Mouse (Mus musculus) CH12.LX (cell line): Measurements from ENCODE around the gene Zc3h12c. TPM values are rescaled to one million over a fixed set of nuclear protein-coding genes. Genes with fewer than 3 reads are reported as not detected.

Experiments
- DNase-seq: peaks from one replicate; pipeline ENCODE4 v3.0.0-alpha.2; 2013; ENCODE audit errors: extremely low read depth
- H3K27ac ChIP-seq: 2 replicates; pipeline ENCODE4 v1.5.1; 2012; ENCODE audit warnings: low read depth, mild to moderate bottlenecking, control low read depth, moderate library complexity; ENCODE audit not compliant: insufficient read depth
- H3K27me3 ChIP-seq: replicated peaks from 2 replicates; pipeline ENCODE3; 2012; ENCODE audit warnings: inconsistent platforms
- H3K36me3 ChIP-seq, 2 experiments: replicated peaks in 1 of 2; 2 replicates each; pipeline versions ENCODE3 to v1.6.1; 2012; ENCODE audit warnings: inconsistent platforms in 1 of 2, low read length in 1 of 2, mild to moderate bottlenecking in 1 of 2, mixed read lengths in 1 of 2, moderate library complexity in 1 of 2; ENCODE audit not compliant: control insufficient read depth in 1 of 2, insufficient read depth in 1 of 2
- H3K4me1 ChIP-seq, 2 experiments: 2 replicates each; pipeline ENCODE4 v1.6.1; 2012; ENCODE audit warnings: inconsistent platforms in 1 of 2, moderate library complexity in 1 of 2; ENCODE audit not compliant: insufficient read depth in 2 of 2, control insufficient read depth in 1 of 2
- H3K4me2 ChIP-seq: 2 replicates; pipeline ENCODE4 v1.6.1; 2012; ENCODE audit warnings: low read depth, mild to moderate bottlenecking, control low read depth; ENCODE audit not compliant: poor library complexity, insufficient read depth, severe bottlenecking
- H3K4me3 ChIP-seq, 3 experiments: fragments of 150-350 bp in 1 of 3; sonication (generic) in 1 of 3; replicated peaks in 1 of 3; 2 replicates each; pipeline versions ENCODE3 to v1.5.1; 2011 to 2012; ENCODE audit warnings: low read depth in 2 of 3, low read length in 2 of 3, mild to moderate bottlenecking in 2 of 3, moderate library complexity in 2 of 3, control low read depth in 1 of 3, improper control_type of control experiment in 1 of 3, inconsistent platforms in 1 of 3, mixed read lengths in 1 of 3; ENCODE audit not compliant: poor library complexity in 1 of 3
- H3K79me2 ChIP-seq: replicated peaks from 2 replicates; pipeline ENCODE4 v1.6.1; 2012; ENCODE audit warnings: mild to moderate bottlenecking, moderate library complexity; ENCODE audit not compliant: control insufficient read depth, poor library complexity, insufficient read depth, severe bottlenecking; ENCODE audit errors: extremely low read depth
- H3K9ac ChIP-seq: 2 replicates; pipeline ENCODE4 v1.6.1; 2012; ENCODE audit warnings: low read depth, mild to moderate bottlenecking, control low read depth, moderate library complexity; ENCODE audit not compliant: insufficient read depth
- H3K9me3 ChIP-seq: replicated peaks from 2 replicates; pipeline ENCODE3; 2012; ENCODE audit warnings: low read length, inconsistent platforms, mixed read lengths
- CHD2 ChIP-seq: IDR thresholded peaks from 2 replicates; pipeline ENCODE4 v1.6.1; 2011; ENCODE audit warnings: low read length, improper control_type of control experiment
- E2F4 ChIP-seq: IDR thresholded peaks from 2 replicates; pipeline ENCODE4 v1.6.1; 2011; ENCODE audit warnings: low read depth, low read length, improper control_type of control experiment; ENCODE audit not compliant: insufficient replicate concordance
- ETS1 ChIP-seq: conservative IDR thresholded peaks from 2 replicates; pipeline ENCODE4 v1.6.1; 2012; ENCODE audit warnings: low read depth, mild to moderate bottlenecking, inconsistent platforms, low read length, improper control_type of control experiment, moderate library complexity
- GABPA ChIP-seq: IDR thresholded peaks from 2 replicates; pipeline ENCODE4 v1.6.1; 2012; ENCODE audit warnings: low read depth, low read length, improper control_type of control experiment, inconsistent platforms; ENCODE audit not compliant: insufficient replicate concordance
- IRF4 ChIP-seq: IDR thresholded peaks from 2 replicates; pipeline ENCODE4 v1.6.1; 2014; ENCODE audit warnings: low read depth, mild to moderate bottlenecking, inconsistent platforms, low read length, improper control_type of control experiment
- JUN ChIP-seq: IDR thresholded peaks from 2 replicates; pipeline ENCODE4 v1.6.1; 2011; ENCODE audit warnings: low read depth, mild to moderate bottlenecking, low read length, improper control_type of control experiment, moderate library complexity; ENCODE audit not compliant: insufficient read depth
- MAFK ChIP-seq: IDR thresholded peaks from 2 replicates; pipeline ENCODE4 v1.6.1; 2011; ENCODE audit warnings: low read length, improper control_type of control experiment; ENCODE audit not compliant: insufficient replicate concordance
- MAZ ChIP-seq: IDR thresholded peaks from 2 replicates; pipeline ENCODE4 v1.6.1; 2012; ENCODE audit warnings: low read depth, mild to moderate bottlenecking, inconsistent platforms, low read length, improper control_type of control experiment, moderate library complexity
- MXI1 ChIP-seq: IDR thresholded peaks from 2 replicates; pipeline ENCODE4 v1.6.1; 2011; ENCODE audit warnings: mild to moderate bottlenecking, low read depth, low read length, improper control_type of control experiment
- NELFE ChIP-seq: IDR thresholded peaks from 2 replicates; pipeline ENCODE4 v1.6.1; 2011; ENCODE audit warnings: low read depth, low read length, improper control_type of control experiment
- POLR2A ChIP-seq: IDR thresholded peaks from 2 replicates; pipeline ENCODE4 v1.6.1; 2011; ENCODE audit warnings: low read depth, mild to moderate bottlenecking, improper control_type of control experiment, low read length
- RAD21 ChIP-seq: IDR thresholded peaks from 2 replicates; pipeline ENCODE4 v1.6.1; 2011; ENCODE audit warnings: low read depth, mild to moderate bottlenecking, low read length, improper control_type of control experiment, moderate library complexity
- SIN3A ChIP-seq: IDR thresholded peaks from 2 replicates; pipeline ENCODE4 v1.6.1; 2012; ENCODE audit warnings: low read length, improper control_type of control experiment, inconsistent platforms
- SMC3 ChIP-seq: IDR thresholded peaks from 2 replicates; pipeline ENCODE4 v1.6.1; 2011; ENCODE audit warnings: low read depth, low read length, improper control_type of control experiment
- UBTF ChIP-seq: IDR thresholded peaks from 2 replicates; pipeline ENCODE4 v1.6.1; 2012; ENCODE audit warnings: low read depth, mild to moderate bottlenecking, inconsistent platforms, low read length, improper control_type of control experiment, moderate library complexity
- USF1 ChIP-seq: IDR thresholded peaks from 2 replicates; pipeline ENCODE4 v1.6.1; 2014; ENCODE audit warnings: low read depth, mild to moderate bottlenecking, inconsistent platforms, low read length, improper control_type of control experiment
- USF2 ChIP-seq: conservative IDR thresholded peaks from 2 replicates; pipeline ENCODE4 v1.6.1; 2011; ENCODE audit warnings: low read depth, low read length, improper control_type of control experiment
- ZKSCAN1 ChIP-seq: IDR thresholded peaks from 2 replicates; pipeline ENCODE4 v1.6.1; 2012; ENCODE audit warnings: low read depth, inconsistent platforms, low read length, improper control_type of control experiment, borderline replicate concordance
- ZMIZ1 ChIP-seq: IDR thresholded peaks from 2 replicates; pipeline ENCODE4 v1.6.1; 2012; ENCODE audit warnings: low read depth, mild to moderate bottlenecking, inconsistent platforms, low read length, improper control_type of control experiment
- ZNF384 ChIP-seq: IDR thresholded peaks from 2 replicates; pipeline ENCODE4 v1.6.1; 2012; ENCODE audit warnings: low read depth, low read length, improper control_type of control experiment, inconsistent platforms
- dilution Hi-C: fragments of 300-500 bp; cut with MboI; formaldehyde crosslinking; loops from 2 replicates; pipeline ENCODE4 v1.14.3; 2020; ENCODE audit warnings: low sequenced_read_pairs; ENCODE audit not compliant: extremely low pct_unique_long_range_greater_than_20kb, extremely low pct_ligation_motif_present
- in situ Hi-C: fragments of 300-500 bp; cut with MboI; formaldehyde crosslinking; loops from 3 replicates; pipeline ENCODE4 v1.14.3; 2019; ENCODE audit warnings: low sequenced_read_pairs, low pct_ligation_motif_present, low pct_unique_long_range_greater_than_20kb, mixed read lengths
- polyA plus RNA-seq: library from polyadenylated mRNA; unstranded; fragments of >175 nt; gene quantifications from 2 replicates; pipeline ENCODE4 v1.2.1, GENCODE M21; 2012; ENCODE audit warnings: low read depth; ENCODE audit not compliant: insufficient read length
- total RNA-seq, 2 experiments: library from RNA; depleted of rRNA; stranded (reverse); fragments of 300-350 nt in 1 of 2; fragments of >200 nt in 1 of 2; gene quantifications; 2 replicates each; pipeline ENCODE4 v1.2.3; 2012 to 2014

Zc3h12c gene
- total and polyA plus RNA-seq, 3 experiments: 11.2 to 36.1 (median 21.7) TPM

GRCm38 (mm10) chr9:52094471-52094980, 73.8 kb downstream of the Zc3h12c start:
- H3K27me3 ChIP-seq: no peaks in the 10 kb centered on the region
- H3K4me3 ChIP-seq: no peak overlapping the region
- H3K4me1 ChIP-seq: peaks cover 0 to 12% of the 10 kb centered on the region in 2 experiments; a peak in 1 of 4 replicates
- peaks cover 4 to 26% of the 10 kb centered on the region in 2 experiments for H3K36me3 ChIP-seq
- H3K4me2 ChIP-seq: no peak overlapping the region
- dilution Hi-C loops (no loop called here), in situ Hi-C loops (loop anchor here (10.0 kb wide), 1 partner anchor 270 kb away; no protein-coding TSS in a partner anchor)
- no peak overlapping the region for H3K9ac ChIP-seq
- no peaks in the 10 kb centered on the region for H3K9me3 ChIP-seq
- DNase-seq: no peak
- H3K27ac ChIP-seq: no peak overlapping the region
- H3K79me2 ChIP-seq: no peaks in the 10 kb centered on the region; the same call in 1 of the 2 replicates
- TF ChIP-seq RAD21 (no peak), SMC3 (no peak), NELFE (no peak)

DNA sequence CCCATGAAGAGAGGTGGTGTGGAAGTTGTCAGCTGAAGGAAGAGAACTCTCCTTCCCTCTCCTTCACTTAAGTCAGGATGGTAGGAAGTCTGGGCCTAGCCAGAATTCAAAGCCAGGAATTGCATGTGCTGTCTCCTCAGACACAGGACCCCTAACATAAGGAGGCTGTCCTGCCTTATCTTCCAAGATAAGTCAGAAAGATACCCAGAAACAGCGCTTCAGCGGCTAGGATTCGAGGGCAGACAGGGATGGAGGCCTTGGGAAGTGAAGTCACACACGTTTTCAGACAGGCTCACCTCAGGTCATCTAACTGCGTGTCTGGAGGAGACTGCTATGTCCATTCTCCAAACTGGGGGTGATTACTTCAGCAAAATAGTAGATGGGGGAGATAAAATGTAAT, 74.4 kb downstream of the Zc3h12c start:
- dilution Hi-C loops (no loop called here), in situ Hi-C loops (loop anchor here (10.0 kb wide), 1 partner anchor 271 kb away; no protein-coding TSS in a partner anchor)
- Histone ChIP-seq H3K4me1 (peaks cover 0 to 11% of the 10 kb centered on the region in 2 experiments; a peak in 1 of 4 replicates), H3K27ac (no peak overlapping the region), H3K4me2 (no peak overlapping the region), H3K9me3 (no peaks in the 10 kb centered on the region), H3K27me3 (no peaks in the 10 kb centered on the region), H3K4me3 (no peak overlapping the region), H3K36me3 (peaks cover 6 to 28% of the 10 kb centered on the region in 2 experiments), H3K79me2 (no peaks in the 10 kb centered on the region; the same call in 1 of the 2 replicates), H3K9ac (no peak overlapping the region)
- TF ChIP-seq MAZ: no peak
- TF ChIP-seq POLR2A: no peak
- TF ChIP-seq ZKSCAN1: no peak
- TF ChIP-seq CHD2: no peak
- no peak for TF ChIP-seq E2F4
- no peak for TF ChIP-seq ETS1
- no peak for TF ChIP-seq USF1
- TF ChIP-seq ZMIZ1: no peak
- TF ChIP-seq UBTF: no peak
- TF ChIP-seq IRF4: no peak
- TF ChIP-seq MXI1: no peak
- TF ChIP-seq SIN3A: no peak
- no peak for TF ChIP-seq USF2
- TF ChIP-seq ZNF384: no peak
- TF ChIP-seq GABPA: no peak
- no peak for TF ChIP-seq MAFK
- TF ChIP-seq JUN: no peak
- DNase-seq: no peak
